Mouse (Mus musculus) layer of hippocampus, adult 9-11 months (tissue): Measurements from ENCODE around the gene Gm6993.

Experiments
- DNase-seq: peaks from one replicate; pipeline ENCODE4 v3.0.0; 2022

The Gm6993 gene

GRCm38 (mm10) chr12:31272012-31272735 is 31.6 kb downstream of the Gm6993 start:
- no peak for DNase-seq

- no peak for DNase-seq
Observed at GRCm38 (mm10) chr12:31272846-31273245, 32.3 kb downstream of the Gm6993 start.

GRCm38 (mm10) chr12:31273646-31274045 is 33.1 kb downstream of the Gm6993 start:
- no peak for DNase-seq

- no peak for DNase-seq
Observed at GRCm38 (mm10) chr12:31275411-31275810, 34.8 kb downstream of the Gm6993 start.

- no peak for DNase-seq
Observed at GRCm38 (mm10) chr12:31278270-31278669, 37.7 kb downstream of the Gm6993 start.

- no peak for DNase-seq
Observed at GRCm38 (mm10) chr12:31280318-31280717, 39.7 kb downstream of the Gm6993 start.

GRCm38 (mm10) chr12:31281100-31281591 is 40.6 kb downstream of the Gm6993 start:
- DNase-seq, result no peak

GRCm38 (mm10) chr12:31282241-31282640 is 41.7 kb downstream of the Gm6993 start:
- no peak for DNase-seq

- no peak for DNase-seq
Observed at GRCm38 (mm10) chr12:31283131-31283530, 42.6 kb downstream of the Gm6993 start.

GRCm38 (mm10) chr12:31283617-31284136 is 43.1 kb downstream of the Gm6993 start:
- DNase-seq, result no peak

- DNase-seq, result no peak
Observed at GRCm38 (mm10) chr12:31289046-31289445, 48.5 kb downstream of the Gm6993 start.
